Mouse (Mus musculus): ENCODE data around the gene Zfp750. TPM values are rescaled to one million over a fixed set of nuclear protein-coding genes. Genes with fewer than 3 reads are reported as not detected.

The Zfp750 gene
- polyA plus RNA-seq, 1 experiment, result not detected

DNA sequence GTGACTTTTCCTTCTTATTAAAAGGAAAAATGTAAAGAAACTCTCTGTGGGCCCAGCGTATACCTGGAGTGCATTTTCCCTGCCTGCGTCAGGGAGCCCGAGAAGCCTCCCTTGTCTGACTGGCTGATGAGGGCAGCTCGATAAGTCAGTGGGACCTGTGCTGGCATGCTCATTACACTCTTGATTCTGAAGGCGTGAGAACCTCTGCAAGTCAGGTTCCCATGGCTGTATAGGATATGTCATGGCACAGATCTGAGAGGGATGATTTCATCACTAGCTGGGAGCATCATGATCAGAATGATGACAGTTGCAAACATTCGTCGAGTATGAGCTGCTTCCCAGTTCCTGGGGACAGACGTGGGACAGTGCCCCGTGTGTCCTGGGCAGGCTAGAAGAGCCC, 3.1 kb downstream of the Zfp750 start:
- Histone ChIP-seq H3K4me1 (ENCODE audit: control insufficient read depth, insufficient read depth, insufficient read length, low read length) (peaks cover 7% of the 10 kb centered on the region), H3K4me3 (ENCODE audit: insufficient read depth, low read depth, low read length) (no peak overlapping the region)

DNA sequence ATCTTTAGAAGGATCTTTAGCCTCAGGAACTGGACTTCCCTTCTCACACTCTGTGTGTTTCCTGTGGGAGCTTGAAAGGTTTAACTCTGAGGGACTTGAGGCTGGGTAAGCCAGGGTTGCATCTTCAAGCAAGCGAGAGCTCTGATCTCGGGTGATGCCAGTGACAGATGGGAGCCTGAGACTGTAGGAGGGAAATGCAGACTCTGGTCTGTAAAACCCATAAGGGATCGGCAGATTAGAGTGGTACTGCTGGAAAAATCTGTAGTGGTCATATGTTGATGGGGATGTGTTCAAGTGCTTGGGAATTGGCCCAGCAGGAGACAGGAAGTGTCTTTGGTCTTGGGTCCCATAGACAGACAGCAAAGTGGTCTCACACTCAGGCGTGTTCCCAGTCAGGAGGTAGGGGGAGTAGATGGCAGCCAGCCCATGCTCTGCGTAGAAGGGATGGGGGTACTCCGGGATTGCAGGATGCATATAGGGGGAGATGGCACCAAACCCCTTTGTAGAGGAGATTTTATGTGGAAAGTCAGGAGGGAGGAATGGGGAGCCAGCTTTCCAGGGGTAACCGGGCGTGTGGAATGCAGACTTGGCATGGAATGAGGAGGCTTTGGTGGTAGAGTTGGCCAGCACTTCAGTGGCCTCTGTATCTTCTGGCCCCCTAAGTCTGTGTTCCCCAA, 6.1 kb downstream of the Zfp750 start:
- Histone ChIP-seq H3K27ac (replicated peaks; ENCODE audit: low read depth, low read length) (no peak overlapping the region), H3K4me3 (ENCODE audit: insufficient read depth, low read depth, low read length) (no peak overlapping the region), H3K4me1 (ENCODE audit: control insufficient read depth, insufficient read depth, insufficient read length, low read length) (peaks cover 12% of the 10 kb centered on the region)

More for the DNA sequence above, 3.1 kb downstream of the Zfp750 start:
- H3K27ac ChIP-seq (replicated peaks; ENCODE audit: low read depth, low read length), result no peak overlapping the region

DNA sequence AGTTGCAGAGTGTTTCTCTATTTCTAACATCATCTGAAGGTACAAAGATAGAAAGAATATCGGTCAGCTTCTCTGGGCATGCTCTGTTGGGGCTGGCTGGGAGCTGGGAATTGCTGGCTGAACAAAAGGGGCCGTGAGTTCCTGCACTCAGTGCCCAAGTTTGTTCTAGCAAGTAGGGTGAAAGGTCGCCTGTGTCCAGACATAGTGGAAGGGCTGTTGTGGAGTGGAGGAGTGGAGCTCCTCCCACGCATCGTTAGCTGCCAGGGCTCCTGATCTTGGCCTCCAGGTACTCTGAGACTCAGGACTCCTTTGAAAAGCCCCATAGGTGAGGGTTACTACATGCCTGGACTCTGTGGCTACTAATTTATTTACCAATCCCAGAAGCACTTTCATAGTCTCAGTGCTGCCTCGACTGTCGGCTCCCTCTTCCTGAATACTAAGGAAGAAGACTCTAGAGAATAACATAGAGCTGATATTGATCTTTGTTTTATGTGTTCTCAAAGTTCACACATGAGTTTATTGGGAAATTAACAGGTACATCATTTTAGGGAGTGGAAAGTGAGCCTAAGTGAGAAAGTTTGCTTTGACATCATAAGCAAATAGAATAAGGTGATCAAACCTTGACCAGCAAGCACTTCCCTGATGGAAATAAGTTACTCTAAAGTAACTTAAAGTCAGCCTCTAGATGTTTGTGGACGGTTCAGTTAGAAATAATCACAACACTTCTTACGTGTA, 8.5 kb downstream of the Zfp750 start:
- H3K4me1 ChIP-seq (ENCODE audit: control insufficient read depth, insufficient read depth, insufficient read length, low read length), result peaks cover 8% of the 10 kb centered on the region; the same call in 1 of the 2 replicates
- no peak overlapping the region for H3K27ac ChIP-seq (replicated peaks; ENCODE audit: low read depth, low read length)
- H3K4me3 ChIP-seq (ENCODE audit: insufficient read depth, low read depth, low read length), result no peak overlapping the region

DNA sequence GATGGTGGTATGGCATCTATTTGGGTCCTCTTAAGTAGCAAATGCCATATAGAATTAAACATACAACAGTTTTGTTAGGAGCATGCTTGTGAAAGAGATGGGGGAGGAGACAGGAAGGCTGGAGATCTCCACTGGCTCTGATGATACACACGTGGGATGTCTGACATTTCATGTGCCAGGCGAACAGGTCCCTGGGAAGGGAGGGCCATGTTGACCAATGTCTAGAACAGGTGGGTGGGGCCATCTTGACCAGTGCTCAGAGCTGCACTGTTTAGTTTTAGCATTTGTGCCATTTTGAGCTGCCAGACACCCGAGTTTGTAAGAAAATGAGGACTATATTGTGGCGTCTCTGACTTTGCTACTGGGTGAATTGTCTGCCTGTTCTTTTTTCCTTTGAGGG, 10.7 kb downstream of the Zfp750 start:
- no peak overlapping the region for H3K27ac ChIP-seq (replicated peaks; ENCODE audit: low read depth, low read length)
- no peak overlapping the region for H3K4me3 ChIP-seq (ENCODE audit: insufficient read depth, low read depth, low read length)
- peaks cover 8% of the 10 kb centered on the region; the same call in 1 of the 2 replicates for H3K4me1 ChIP-seq (ENCODE audit: control insufficient read depth, insufficient read depth, insufficient read length, low read length)

DNA sequence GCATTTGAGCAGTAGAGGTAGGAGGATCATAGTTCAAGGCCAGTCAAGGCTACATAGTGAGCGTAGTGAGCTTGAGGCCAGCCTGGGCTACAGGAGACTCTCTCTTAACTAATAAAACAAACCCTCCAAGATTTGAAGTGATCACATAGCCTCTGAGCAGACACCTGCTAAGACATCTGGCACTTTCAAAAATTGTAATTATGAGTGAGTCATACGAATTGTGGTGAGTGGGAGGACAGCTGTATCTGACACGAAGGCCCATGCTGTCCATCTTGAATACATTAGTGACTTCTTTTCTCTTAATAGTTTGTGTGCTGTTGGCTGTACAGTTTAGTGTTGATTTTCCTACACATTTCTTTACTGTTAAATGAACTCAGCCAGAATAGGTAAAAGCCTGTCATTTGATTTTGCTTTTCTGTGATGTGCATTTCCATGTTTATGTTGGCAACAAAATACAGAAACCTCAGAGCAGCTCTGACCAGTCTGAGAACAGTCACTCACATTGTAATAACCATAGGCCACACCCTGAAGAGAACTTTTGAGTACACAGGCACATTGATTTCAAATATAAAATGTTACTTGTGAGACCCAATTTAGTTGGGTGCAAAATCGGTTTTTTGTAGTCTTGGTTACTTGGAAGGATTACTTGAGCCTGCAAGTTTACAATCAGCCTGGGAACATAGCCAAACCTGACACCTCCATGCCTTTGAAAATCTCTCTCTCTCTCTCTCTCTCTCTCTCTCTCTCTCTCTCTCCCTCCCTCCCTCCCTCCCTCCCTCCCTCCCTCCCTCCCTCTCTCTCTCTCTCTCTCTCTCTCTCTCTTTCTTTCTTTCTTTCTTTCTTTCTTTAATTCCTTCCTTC, 16.9 kb downstream of the Zfp750 start:
- H3K4me1 ChIP-seq (ENCODE audit: control insufficient read depth, insufficient read depth, insufficient read length, low read length), result no peaks in the 10 kb centered on the region

DNA sequence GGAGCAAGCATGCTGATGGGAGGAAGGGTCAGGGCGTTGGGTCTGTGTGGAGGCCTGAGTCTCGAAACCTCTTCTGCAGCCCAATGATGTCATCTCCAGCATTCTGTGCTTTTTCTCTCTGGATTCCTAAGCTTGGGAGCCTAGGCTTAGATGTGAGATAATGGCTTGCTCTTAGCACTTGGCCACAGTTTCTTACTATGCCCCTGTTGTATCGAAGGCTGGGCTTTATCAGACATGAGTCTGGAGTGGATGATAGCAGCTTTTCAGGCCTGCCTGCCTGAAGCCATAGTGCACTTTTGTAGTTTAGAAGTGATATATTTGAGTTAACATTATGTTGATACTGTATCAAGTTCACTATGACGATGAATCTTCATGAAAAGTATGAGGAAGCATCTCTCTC, 17.6 kb downstream of the Zfp750 start:
- no peak overlapping the region for H3K27ac ChIP-seq (replicated peaks; ENCODE audit: low read depth, low read length)

More for the DNA sequence above, 16.9 kb downstream of the Zfp750 start:
- no peak overlapping the region for H3K4me3 ChIP-seq (ENCODE audit: insufficient read depth, low read depth, low read length)
- H3K27ac ChIP-seq (replicated peaks; ENCODE audit: low read depth, low read length), result no peak overlapping the region

DNA sequence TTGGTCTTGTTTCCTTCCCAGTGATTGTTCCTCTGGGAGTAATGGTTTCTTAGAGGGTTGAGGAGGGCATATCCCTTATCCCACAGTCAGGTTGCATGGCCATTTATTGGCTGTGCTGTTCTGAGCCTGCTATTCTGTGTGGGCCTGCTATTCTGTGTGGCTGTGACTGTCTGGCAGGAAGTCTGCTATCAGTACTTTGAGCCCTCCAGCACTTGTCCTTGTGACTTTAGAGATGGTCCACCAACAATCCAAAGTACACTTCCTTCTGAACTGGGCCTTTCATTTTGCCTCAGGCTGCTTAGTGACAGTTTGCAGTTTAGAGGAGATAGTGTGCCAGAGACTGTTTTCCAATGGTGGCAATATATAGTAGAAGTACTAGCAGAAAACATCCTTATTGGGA, 18.5 kb downstream of the Zfp750 start:
- H3K27ac ChIP-seq (replicated peaks; ENCODE audit: low read depth, low read length), result no peak overlapping the region
- no peaks in the 10 kb centered on the region for H3K4me1 ChIP-seq (ENCODE audit: control insufficient read depth, insufficient read depth, insufficient read length, low read length)
- H3K4me3 ChIP-seq (ENCODE audit: insufficient read depth, low read depth, low read length), result no peak overlapping the region

More for the DNA sequence above, 17.6 kb downstream of the Zfp750 start:
- Histone ChIP-seq H3K4me1 (ENCODE audit: control insufficient read depth, insufficient read depth, insufficient read length, low read length) (no peaks in the 10 kb centered on the region), H3K4me3 (ENCODE audit: insufficient read depth, low read depth, low read length) (no peak overlapping the region)

DNA sequence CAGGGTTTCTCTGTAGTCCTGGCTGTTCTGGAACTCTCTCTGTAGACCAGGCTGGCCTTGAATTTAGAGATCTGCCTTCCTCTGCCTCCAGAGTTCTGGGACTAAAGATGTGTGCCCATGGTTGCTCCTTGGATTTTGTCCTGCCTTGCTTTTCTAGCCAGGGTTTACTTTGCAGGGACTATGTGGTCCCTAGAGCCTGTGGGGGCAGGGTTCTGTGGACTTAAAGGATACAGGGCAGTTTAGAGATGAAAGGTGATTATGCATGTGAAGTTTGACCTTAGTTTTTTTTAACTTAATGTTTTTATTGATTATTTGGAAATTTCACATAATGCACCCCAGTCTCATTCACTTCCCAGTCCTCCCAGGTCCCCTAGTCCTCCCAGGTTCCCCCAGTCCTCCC, 28.5 kb downstream of the Zfp750 start:
- Histone ChIP-seq H3K4me1 (ENCODE audit: control insufficient read depth, insufficient read depth, insufficient read length, low read length) (no peaks in the 10 kb centered on the region), H3K4me3 (ENCODE audit: insufficient read depth, low read depth, low read length) (no peak overlapping the region), H3K27ac (replicated peaks; ENCODE audit: low read depth, low read length) (no peak overlapping the region)

DNA sequence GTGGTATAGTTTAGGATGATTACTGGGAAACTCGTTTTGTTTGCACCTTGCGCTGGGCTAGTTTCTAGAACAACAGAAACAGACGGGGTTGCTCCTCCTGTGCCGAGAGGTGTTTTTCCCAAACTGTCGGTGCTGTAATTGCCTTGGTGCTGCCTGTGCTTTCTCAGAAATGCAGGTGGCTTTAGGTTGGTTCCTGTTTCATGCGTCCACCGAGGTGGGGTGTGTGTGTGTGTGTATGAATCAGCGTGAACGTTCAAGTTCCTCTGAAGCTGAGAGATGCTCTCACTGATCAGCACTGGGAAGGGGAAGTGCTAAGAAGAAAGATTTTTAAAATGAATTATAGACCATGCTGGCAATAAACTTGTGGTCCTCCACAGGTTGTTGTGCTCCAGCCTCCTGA, 33.3 kb downstream of the Zfp750 start:
- H3K4me3 ChIP-seq (ENCODE audit: insufficient read depth, low read depth, low read length), result no peak overlapping the region
- H3K27ac ChIP-seq (replicated peaks; ENCODE audit: low read depth, low read length), result no peak overlapping the region
- H3K4me1 ChIP-seq (ENCODE audit: control insufficient read depth, insufficient read depth, insufficient read length, low read length), result no peaks in the 10 kb centered on the region

DNA sequence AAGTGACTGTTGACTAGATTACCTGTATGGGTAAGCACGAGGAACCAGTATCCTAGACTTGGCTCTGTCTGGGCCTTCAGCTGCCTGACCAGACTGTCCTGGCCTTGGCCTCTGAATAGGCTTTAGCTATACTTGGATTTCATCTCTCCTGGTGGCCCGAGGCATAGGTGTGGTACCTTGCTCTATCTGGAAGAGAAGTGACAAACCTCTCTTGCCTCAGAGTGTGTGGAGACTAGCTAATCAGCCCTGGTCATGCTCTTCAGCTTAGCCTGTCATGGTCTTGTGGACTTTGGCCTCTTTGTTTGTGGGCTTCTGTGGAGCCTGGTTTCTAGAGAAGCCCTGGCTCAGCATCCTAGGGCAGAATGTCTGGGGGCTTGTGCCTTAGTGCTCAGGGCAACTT, 38.0 kb downstream of the Zfp750 start:
- H3K4me3 ChIP-seq (ENCODE audit: insufficient read depth, low read depth, low read length), result no peak overlapping the region
- no peaks in the 10 kb centered on the region for H3K4me1 ChIP-seq (ENCODE audit: control insufficient read depth, insufficient read depth, insufficient read length, low read length)
- H3K27ac ChIP-seq (replicated peaks; ENCODE audit: low read depth, low read length), result no peak overlapping the region

DNA sequence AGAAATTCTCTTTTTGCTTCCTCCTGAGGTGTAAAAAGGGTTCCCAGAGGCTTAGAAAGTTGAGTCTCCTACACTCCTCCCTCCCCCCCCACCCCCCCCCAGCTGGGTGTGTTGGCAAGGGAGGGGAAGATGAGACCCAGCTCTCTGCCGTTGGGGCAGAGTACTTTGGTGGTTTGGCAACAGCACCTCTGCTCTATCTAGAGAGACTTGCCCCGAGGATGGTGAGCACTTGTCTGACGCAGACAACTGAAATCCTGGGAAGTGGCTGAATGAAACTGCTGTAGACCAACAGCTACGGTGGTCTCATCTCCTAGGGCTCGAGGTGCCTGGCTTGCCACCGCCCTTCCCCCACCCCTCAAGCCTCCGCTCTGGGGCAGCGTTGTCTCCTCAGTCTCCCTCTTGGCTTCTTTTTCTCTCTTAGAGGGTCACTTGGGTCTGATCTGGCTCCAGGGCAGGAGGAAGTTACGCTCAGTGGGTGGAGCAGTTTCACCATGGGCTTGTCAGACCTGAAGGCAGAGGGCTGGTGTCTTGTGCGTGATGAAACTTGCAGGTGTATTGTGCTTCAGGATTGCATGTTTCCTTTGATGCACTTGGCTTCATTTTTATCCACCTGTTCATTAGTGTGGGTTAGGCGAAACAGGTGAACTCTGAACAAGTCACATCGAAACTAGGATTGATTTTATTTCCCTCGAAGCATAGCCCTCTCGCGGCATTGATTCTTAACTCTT, 39.5 kb downstream of the Zfp750 start:
- Histone ChIP-seq H3K27ac (replicated peaks; ENCODE audit: low read depth, low read length) (no peak overlapping the region), H3K4me3 (ENCODE audit: insufficient read depth, low read depth, low read length) (no peak overlapping the region), H3K4me1 (ENCODE audit: control insufficient read depth, insufficient read depth, insufficient read length, low read length) (no peaks in the 10 kb centered on the region)

DNA sequence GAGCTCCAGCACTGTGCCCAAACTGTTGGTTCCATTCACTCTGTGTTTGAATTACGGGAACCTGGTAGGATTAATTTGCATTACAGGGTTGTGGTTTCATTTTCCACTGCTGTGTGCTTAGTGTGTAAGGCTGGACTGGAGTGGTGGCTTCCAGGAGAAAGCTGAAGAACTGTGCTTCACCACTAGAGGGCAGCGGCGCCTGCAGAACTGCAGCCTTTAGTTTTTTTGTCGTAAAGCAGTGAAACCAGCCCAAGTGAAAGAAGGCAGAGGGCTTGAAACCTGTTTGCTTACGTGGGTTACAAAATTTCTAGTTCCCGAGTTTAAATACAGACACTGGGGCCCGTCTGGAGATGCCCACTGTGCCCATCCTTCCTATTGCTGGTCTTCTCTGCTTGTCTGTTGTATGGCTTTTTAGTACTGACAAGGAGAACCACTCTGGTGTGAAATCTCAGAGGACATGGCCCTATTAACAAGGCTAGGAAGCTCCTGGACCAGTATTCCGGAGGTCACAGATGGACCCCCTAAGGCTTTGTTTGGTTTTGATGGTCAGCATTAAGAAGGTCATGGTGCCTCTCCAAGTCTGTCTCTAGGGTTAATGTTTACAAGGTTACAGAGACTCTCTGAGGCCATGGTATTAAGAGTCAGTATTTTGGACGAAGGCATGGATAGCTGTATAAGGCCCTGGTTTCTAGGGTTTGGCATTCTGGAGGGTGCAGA, 43.3 kb downstream of the Zfp750 start:
- no peaks in the 10 kb centered on the region for H3K4me1 ChIP-seq (ENCODE audit: control insufficient read depth, insufficient read depth, insufficient read length, low read length)

DNA sequence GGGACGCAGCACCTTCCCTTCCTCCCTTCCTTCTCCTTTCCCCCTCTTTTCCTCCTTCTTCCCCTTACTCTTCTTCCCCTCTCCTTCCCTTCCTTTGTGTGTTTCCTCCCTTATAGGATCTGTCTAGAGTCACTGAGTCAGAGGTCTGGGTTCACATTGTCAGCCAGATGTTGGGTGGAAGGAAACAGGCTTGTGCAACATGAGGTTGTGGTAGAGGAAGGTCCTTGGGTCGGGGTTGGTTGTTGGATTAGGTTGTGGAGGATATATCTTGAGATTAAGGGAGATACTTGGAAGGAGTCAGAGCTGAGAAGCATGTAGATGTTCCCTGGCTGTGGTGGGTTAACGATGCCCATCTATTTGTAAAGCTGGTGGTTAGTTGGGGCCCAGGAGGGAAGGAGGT, 44.3 kb downstream of the Zfp750 start:
- no peak overlapping the region for H3K27ac ChIP-seq (replicated peaks; ENCODE audit: low read depth, low read length)

More for the DNA sequence above, 43.3 kb downstream of the Zfp750 start:
- Histone ChIP-seq H3K27ac (replicated peaks; ENCODE audit: low read depth, low read length) (no peak overlapping the region), H3K4me3 (ENCODE audit: insufficient read depth, low read depth, low read length) (no peak overlapping the region)

DNA sequence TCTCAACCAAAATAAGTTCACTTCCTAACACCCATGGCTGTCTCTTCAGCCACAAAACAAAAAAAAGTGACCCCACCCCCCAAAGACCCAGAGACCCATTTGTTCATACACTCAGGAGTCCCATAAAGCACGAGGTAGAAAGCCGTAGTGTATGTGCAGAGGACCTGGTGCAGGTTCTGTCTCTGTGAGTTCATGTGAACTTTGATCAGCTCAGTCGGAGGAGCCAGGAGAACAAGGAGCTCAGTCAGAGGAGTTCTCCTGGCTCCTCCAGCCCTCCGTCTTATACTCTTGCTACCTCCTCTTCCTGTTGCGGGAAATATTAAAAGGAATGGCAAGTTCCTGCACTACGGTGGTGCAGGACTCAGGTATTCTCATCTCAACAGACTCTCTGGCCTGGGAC, 51.7 kb downstream of the Zfp750 start:
- no peak overlapping the region for H3K4me3 ChIP-seq (ENCODE audit: insufficient read depth, low read depth, low read length)
- no peaks in the 10 kb centered on the region for H3K4me1 ChIP-seq (ENCODE audit: control insufficient read depth, insufficient read depth, insufficient read length, low read length)
- H3K27ac ChIP-seq (replicated peaks; ENCODE audit: low read depth, low read length), result no peak overlapping the region

More for the DNA sequence above, 44.3 kb downstream of the Zfp750 start:
- Histone ChIP-seq H3K4me1 (ENCODE audit: control insufficient read depth, insufficient read depth, insufficient read length, low read length) (no peaks in the 10 kb centered on the region), H3K4me3 (ENCODE audit: insufficient read depth, low read depth, low read length) (no peak overlapping the region)
